Mouse (Mus musculus) MEL (cell line): ENCODE data around the gene Cbx8.

Experiments used
- CHD1 ChIP-seq: IDR thresholded peaks from 2 replicates; pipeline ENCODE4 v1.6.1; 2012; ENCODE audit warnings: low read depth, mild to moderate bottlenecking, inconsistent platforms, low read length, improper control_type of control experiment
- CTCF ChIP-seq, 3 experiments: IDR thresholded peaks in 2 of 3; conservative IDR thresholded peaks in 1 of 3; 2 replicates each; pipeline ENCODE4 v1.5.1; 2011 to 2012; ENCODE audit warnings: low read length in 3 of 3, low read depth in 2 of 3, mild to moderate bottlenecking in 2 of 3, improper control_type of control experiment in 1 of 3, inconsistent platforms in 1 of 3, mixed read lengths in 1 of 3, moderate library complexity in 1 of 3; ENCODE audit not compliant: control insufficient read depth in 1 of 3, insufficient read depth in 1 of 3, poor library complexity in 1 of 3, severe bottlenecking in 1 of 3
- NRF1 ChIP-seq: IDR thresholded peaks from 2 replicates; pipeline ENCODE4 v1.6.1; 2014; ENCODE audit warnings: low read depth, mild to moderate bottlenecking, inconsistent platforms, low read length, improper control_type of control experiment, moderate library complexity; ENCODE audit not compliant: poor library complexity, insufficient read depth, severe bottlenecking
- POLR2A ChIP-seq, 2 experiments: IDR thresholded peaks; 2 replicates each; pipeline ENCODE4 v1.6.1; 2011 to 2012; ENCODE audit warnings: low read length in 2 of 2, mild to moderate bottlenecking in 2 of 2, control low read depth in 1 of 2, improper control_type of control experiment in 1 of 2, low read depth in 1 of 2, moderate library complexity in 1 of 2; ENCODE audit not compliant: control insufficient read depth in 1 of 2, insufficient read depth in 1 of 2, poor library complexity in 1 of 2
- POLR2AphosphoS5 ChIP-seq: IDR thresholded peaks from 2 replicates; pipeline ENCODE4 v1.6.1; 2012; ENCODE audit warnings: low read depth, borderline replicate concordance, mild to moderate bottlenecking, inconsistent platforms, low read length, moderate library complexity, mixed read lengths
- TAL1 ChIP-seq: IDR thresholded peaks from 2 replicates; pipeline ENCODE4 v1.6.1; 2012; ENCODE audit warnings: mild to moderate bottlenecking, inconsistent platforms, low read length, moderate library complexity, mixed read lengths
- TBP ChIP-seq: IDR thresholded peaks from 2 replicates; pipeline ENCODE4 v1.8.0; 2011; ENCODE audit warnings: low read depth, low read length, improper control_type of control experiment

- TF ChIP-seq POLR2A (IDR thresholded peaks at IDR 0.05; ENCODE audit: control insufficient read depth in 1 of 2, insufficient read depth in 1 of 2, low read depth in 1 of 2, low read length in 2 of 2, poor library complexity in 1 of 2): no peak
- TF ChIP-seq TAL1: no peak
- TF ChIP-seq NRF1: no peak
- no peak for TF ChIP-seq CHD1
- TF ChIP-seq TBP: no peak
- no peak for TF ChIP-seq CTCF (IDR thresholded peaks at IDR 0.05 in 2 of 3, conservative IDR thresholded peaks at IDR 0.05 in 1 of 3; ENCODE audit: control insufficient read depth in 1 of 3, insufficient read depth in 1 of 3, low read depth in 2 of 3, low read length in 3 of 3, poor library complexity in 1 of 3, severe bottlenecking in 1 of 3)
- TF ChIP-seq POLR2AphosphoS5: no peak
Measured at GRCm38 (mm10) chr11:119007461-119008456, 33.0 kb downstream of the Cbx8 start.
